Mouse (Mus musculus): ENCODE data around the gene Cryab. TPM values are rescaled to one million over a fixed set of nuclear protein-coding genes. Genes with fewer than 3 reads are reported as not detected.

Gene Cryab
- polyA plus RNA-seq, 1 experiment from 2014 or later = 36.0 TPM

- Histone ChIP-seq H3K9ac (peak within 1 kb of the TSS; percentile 30; the same call in 1 of the 2 replicates), H3K36me3 (no peaks in the 10 kb centered on the region), H3K27me3 (peaks cover 8% of the 10 kb centered on the region; the same call in 1 of the 2 replicates), H3K27ac (peak within 1 kb of the TSS; percentile 54; the same call in 1 of the 2 replicates), H3K4me3 (peak within 1 kb of the TSS; percentile 35), H3K4me1 (peaks cover 14% of the 10 kb centered on the region), H3K9me3 (no peaks in the 10 kb centered on the region), H3K4me2 (replicated peaks) (peak within 1 kb of the TSS; percentile 57)
- 1% methylated on average over 19 of the region's 19 CpGs for WGBS
- ATAC-seq (ENCODE audit: insufficient number of reproducible peaks, insufficient read depth, low FRiP score, low TSS enrichment) = 0 out of 2 replicates have a peak, but pooled peaks have one; percentile 45
Measured at GRCm38 (mm10) chr9:50746214-50746677, 4.9 kb upstream of the Cryab start, which contains the start of gene 2310030G06Rik. Gene 2310030G06Rik (minus strand): TSS chr9:50746536.

DNA sequence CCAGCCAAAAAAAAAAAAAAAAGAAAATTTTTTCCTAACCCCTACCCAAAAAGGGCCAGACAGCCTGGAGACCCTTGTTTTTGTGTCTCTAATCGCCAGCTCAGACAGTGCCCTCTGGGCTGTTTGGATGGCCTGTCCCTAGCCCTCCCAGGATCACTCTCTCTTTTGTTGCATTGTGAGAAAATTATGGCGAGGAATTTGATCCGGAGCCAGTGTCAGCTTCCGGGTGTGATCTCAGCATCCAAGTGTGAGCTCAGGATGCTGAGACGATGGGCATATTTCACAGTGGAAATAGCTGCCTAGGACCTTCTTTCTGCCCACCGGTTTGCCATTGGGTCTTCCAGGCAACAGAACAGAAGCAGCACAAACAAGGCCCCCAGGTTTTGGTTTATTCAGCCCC lies 419 bp upstream of the Cryab start:
- 46% methylated on average over 6 of the region's 6 CpGs for WGBS
- no peak for ATAC-seq (ENCODE audit: insufficient number of reproducible peaks, insufficient read depth, low FRiP score, low TSS enrichment)

GRCm38 (mm10) chr9:50752054-50752602 lies 1.0 kb downstream of the Cryab start, which contains the start of gene Hspb2:
Gene Hspb2 (minus strand): TSS chr9:50752354.
- Histone ChIP-seq H3K27ac (peak within 1 kb of the TSS; percentile 36; the same call in 1 of the 2 replicates), H3K27me3 (0 out of 2 replicates have a peak, but pooled peaks cover 3% of the 10 kb centered on the region), H3K36me3 (no peaks in the 10 kb centered on the region), H3K4me3 (no peak within 1 kb of the TSS), H3K9me3 (no peaks in the 10 kb centered on the region), H3K9ac (peak within 1 kb of the TSS; percentile 10; the same call in 1 of the 2 replicates), H3K4me2 (replicated peaks) (no peak within 1 kb of the TSS), H3K4me1 (peaks cover 14% of the 10 kb centered on the region)
- WGBS = 59% methylated on average over 14 of the region's 14 CpGs
- ATAC-seq (ENCODE audit: insufficient number of reproducible peaks, insufficient read depth, low FRiP score, low TSS enrichment) = peak; percentile 70

More for the DNA sequence above, 419 bp upstream of the Cryab start:
- H3K4me2 ChIP-seq (replicated peaks) = no peak overlapping the region
- no peak overlapping the region for H3K27ac ChIP-seq
- peaks cover 23% of the 10 kb centered on the region for H3K4me1 ChIP-seq
- no peak overlapping the region for H3K9ac ChIP-seq
- H3K27me3 ChIP-seq = 0 out of 2 replicates have a peak, but pooled peaks cover 8% of the 10 kb centered on the region
- no peak overlapping the region for H3K4me3 ChIP-seq
- H3K36me3 ChIP-seq = no peaks in the 10 kb centered on the region
- H3K9me3 ChIP-seq = no peaks in the 10 kb centered on the region

- H3K27ac ChIP-seq = no peak overlapping the region
- peaks cover 14% of the 10 kb centered on the region for H3K4me1 ChIP-seq
- WGBS = 70% methylated on average over 17 of the region's 17 CpGs
- no peak overlapping the region for H3K4me2 ChIP-seq (replicated peaks)
- H3K36me3 ChIP-seq = no peaks in the 10 kb centered on the region
- no peaks in the 10 kb centered on the region for H3K9me3 ChIP-seq
- H3K4me3 ChIP-seq = no peak overlapping the region
- no peak for ATAC-seq (ENCODE audit: insufficient number of reproducible peaks, insufficient read depth, low FRiP score, low TSS enrichment)
- H3K27me3 ChIP-seq = 0 out of 2 replicates have a peak, but pooled peaks cover 3% of the 10 kb centered on the region
- no peak overlapping the region for H3K9ac ChIP-seq
Measured at GRCm38 (mm10) chr9:50752784-50753615, 1.9 kb downstream of the Cryab start.

- H3K27ac ChIP-seq = no peak overlapping the region
- WGBS = 71% methylated on average over 7 of the region's 7 CpGs
- no peak overlapping the region for H3K4me2 ChIP-seq (replicated peaks)
- H3K9ac ChIP-seq = no peak overlapping the region
- H3K36me3 ChIP-seq = no peaks in the 10 kb centered on the region
- peaks cover 14% of the 10 kb centered on the region for H3K4me1 ChIP-seq
- no peak overlapping the region for H3K4me3 ChIP-seq
- no peaks in the 10 kb centered on the region for H3K9me3 ChIP-seq
- 0 out of 2 replicates have a peak, but pooled peaks cover 3% of the 10 kb centered on the region for H3K27me3 ChIP-seq
- no peak for ATAC-seq (ENCODE audit: insufficient number of reproducible peaks, insufficient read depth, low FRiP score, low TSS enrichment)
Measured at GRCm38 (mm10) chr9:50753947-50754346, 2.8 kb downstream of the Cryab start.

DNA sequence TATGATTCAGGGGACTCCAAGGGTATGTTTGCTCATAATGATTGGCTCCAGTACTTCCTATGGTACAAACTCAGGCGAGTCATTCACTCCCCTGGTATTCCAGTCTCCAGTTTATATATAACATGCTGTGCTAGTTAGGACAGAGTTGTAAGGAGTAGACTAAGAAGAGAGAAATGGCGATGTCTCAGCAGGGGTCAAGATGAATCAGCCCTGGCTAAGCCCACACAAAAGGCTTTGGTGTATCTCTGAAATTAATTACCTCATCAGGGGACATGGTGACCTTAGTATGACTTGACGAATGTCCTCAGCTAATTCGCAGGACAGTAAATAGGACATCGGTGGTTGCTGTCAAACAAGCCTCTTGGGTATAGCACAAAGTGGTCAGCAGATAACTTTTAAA lies 5.6 kb downstream of the Cryab start:
- Histone ChIP-seq H3K4me1 (peaks cover 5% of the 10 kb centered on the region; the same call in 1 of the 2 replicates), H3K9ac (no peak overlapping the region), H3K4me3 (no peak overlapping the region), H3K27me3 (0 out of 2 replicates have a peak, but pooled peaks cover 3% of the 10 kb centered on the region), H3K27ac (no peak overlapping the region), H3K9me3 (no peaks in the 10 kb centered on the region), H3K4me2 (replicated peaks) (no peak overlapping the region), H3K36me3 (no peaks in the 10 kb centered on the region)
- 60% methylated on average over 5 of the region's 5 CpGs for WGBS
- no peak for ATAC-seq (ENCODE audit: insufficient number of reproducible peaks, insufficient read depth, low FRiP score, low TSS enrichment)

- no peak for ATAC-seq (ENCODE audit: insufficient number of reproducible peaks, insufficient read depth, low FRiP score, low TSS enrichment)
- no peak overlapping the region for H3K4me2 ChIP-seq (replicated peaks)
- 56% methylated on average over 6 of the region's 6 CpGs for WGBS
- H3K27me3 ChIP-seq = no peaks in the 10 kb centered on the region
- no peak overlapping the region for H3K27ac ChIP-seq
- no peak overlapping the region for H3K9ac ChIP-seq
- H3K4me3 ChIP-seq = no peak overlapping the region
- no peaks in the 10 kb centered on the region for H3K4me1 ChIP-seq
- H3K9me3 ChIP-seq = no peaks in the 10 kb centered on the region
- H3K36me3 ChIP-seq = no peaks in the 10 kb centered on the region
Measured at GRCm38 (mm10) chr9:50761520-50762243, 10.6 kb downstream of the Cryab start.

- Histone ChIP-seq H3K4me3 (no peak overlapping the region), H3K27ac (no peak overlapping the region), H3K27me3 (no peaks in the 10 kb centered on the region), H3K9ac (no peak overlapping the region), H3K36me3 (no peaks in the 10 kb centered on the region), H3K9me3 (no peaks in the 10 kb centered on the region), H3K4me1 (peaks cover 4% of the 10 kb centered on the region; the same call in 1 of the 2 replicates), H3K4me2 (replicated peaks) (no peak overlapping the region)
- no peak for ATAC-seq (ENCODE audit: insufficient number of reproducible peaks, insufficient read depth, low FRiP score, low TSS enrichment)
- WGBS = 47% methylated on average over 1 of the region's 1 CpGs
Measured at GRCm38 (mm10) chr9:50763331-50763730, 12.2 kb downstream of the Cryab start.

- Histone ChIP-seq H3K36me3 (peaks cover 2% of the 10 kb centered on the region; the same call in 1 of the 2 replicates), H3K4me2 (replicated peaks) (peak overlapping the region; percentile 88), H3K27me3 (no peaks in the 10 kb centered on the region), H3K27ac (peak overlapping the region; percentile 82; the same call in 1 of the 2 replicates), H3K9ac (peak overlapping the region; percentile 69), H3K9me3 (no peaks in the 10 kb centered on the region), H3K4me1 (peaks cover 4% of the 10 kb centered on the region; the same call in 1 of the 2 replicates), H3K4me3 (peak overlapping the region; percentile 72)
- 7% methylated on average over 17 of the region's 17 CpGs for WGBS
- peak; percentile 30; the same call in 1 of the 2 replicates for ATAC-seq (ENCODE audit: insufficient number of reproducible peaks, insufficient read depth, low FRiP score, low TSS enrichment)
Measured at GRCm38 (mm10) chr9:50767531-50768106, 16.5 kb downstream of the Cryab start.

- Histone ChIP-seq H3K27me3 (no peaks in the 10 kb centered on the region), H3K36me3 (peaks cover 2% of the 10 kb centered on the region; the same call in 1 of the 2 replicates), H3K4me3 (peak within 1 kb of the TSS; percentile 72), H3K9ac (peak within 1 kb of the TSS; percentile 69), H3K4me2 (replicated peaks) (peak within 1 kb of the TSS; percentile 88), H3K4me1 (peaks cover 4% of the 10 kb centered on the region; the same call in 1 of the 2 replicates), H3K27ac (peak within 1 kb of the TSS; percentile 82), H3K9me3 (no peaks in the 10 kb centered on the region)
- ATAC-seq (ENCODE audit: insufficient number of reproducible peaks, insufficient read depth, low FRiP score, low TSS enrichment) = peak; percentile 92
- 4% methylated on average over 59 of the region's 59 CpGs for WGBS
Measured at GRCm38 (mm10) chr9:50768107-50769002, 17.2 kb downstream of the Cryab start, which contains the start of gene Fdxacb1. Gene Fdxacb1 (plus strand): TSS chr9:50768236.
